Mouse (Mus musculus): ENCODE results near the gene Rarg.

The Rarg gene

DNA sequence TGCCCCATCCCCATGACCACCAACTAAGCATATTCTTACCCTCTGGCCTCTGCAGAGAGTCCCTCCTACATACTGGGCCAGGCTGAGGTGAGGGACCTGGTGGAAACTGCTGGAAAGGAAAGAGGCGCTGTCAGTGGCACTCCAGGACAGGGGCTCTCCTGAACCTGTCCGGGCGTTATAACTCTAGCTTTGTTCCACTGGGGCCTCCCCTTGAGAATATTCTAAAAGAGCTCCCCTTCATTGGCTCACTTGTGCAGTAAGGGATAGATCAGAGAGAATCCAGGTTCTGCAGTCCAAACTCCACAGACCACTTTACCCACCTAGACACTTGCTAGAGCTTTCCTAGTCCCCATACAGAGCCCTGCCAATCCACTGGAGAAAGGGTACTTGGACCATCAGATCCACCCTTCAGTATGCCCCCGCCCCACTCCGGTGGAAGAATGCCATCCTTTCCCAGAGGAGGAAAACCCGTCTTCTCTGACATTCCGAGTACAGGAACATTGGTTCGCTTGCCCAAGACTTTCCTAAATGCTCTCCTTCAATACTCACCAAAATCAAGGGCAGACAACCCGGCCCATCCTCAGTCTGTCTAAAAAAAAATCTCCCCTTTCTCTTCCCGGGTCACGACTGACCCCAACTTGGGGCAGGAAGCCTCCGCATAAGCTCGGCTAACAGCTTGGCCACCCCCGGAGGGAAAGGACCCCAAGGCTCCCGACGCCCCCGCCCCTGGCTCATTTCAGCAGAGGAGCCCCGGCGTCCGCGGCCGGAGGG, 701 bp downstream of the Rarg start:
- peak; percentile 57 for DNase-seq

GRCm38 (mm10) chr15:102255547-102256255, 1.6 kb downstream of the Rarg start:
- DNase-seq: peak; percentile 43

DNA sequence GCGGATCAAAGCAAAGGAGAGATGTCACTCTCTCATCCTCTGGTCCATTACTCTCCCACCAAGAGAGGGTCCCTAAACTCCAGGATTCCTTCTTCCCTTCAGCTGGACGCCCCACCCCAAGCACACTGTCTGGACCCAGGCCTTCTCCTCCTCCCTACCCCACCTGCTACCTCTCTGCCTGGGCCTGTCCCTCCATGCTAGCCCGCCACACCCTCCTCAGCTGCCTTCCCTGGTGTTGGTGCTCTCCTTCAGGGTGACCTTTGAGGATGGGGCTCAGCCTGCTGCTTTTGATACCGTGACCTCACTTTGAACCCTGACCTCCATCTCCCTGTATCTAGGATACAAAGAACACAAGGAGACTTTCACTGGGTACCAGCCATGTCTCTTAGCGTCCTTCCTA, 6.8 kb downstream of the Rarg start:
- no peak for DNase-seq

DNA sequence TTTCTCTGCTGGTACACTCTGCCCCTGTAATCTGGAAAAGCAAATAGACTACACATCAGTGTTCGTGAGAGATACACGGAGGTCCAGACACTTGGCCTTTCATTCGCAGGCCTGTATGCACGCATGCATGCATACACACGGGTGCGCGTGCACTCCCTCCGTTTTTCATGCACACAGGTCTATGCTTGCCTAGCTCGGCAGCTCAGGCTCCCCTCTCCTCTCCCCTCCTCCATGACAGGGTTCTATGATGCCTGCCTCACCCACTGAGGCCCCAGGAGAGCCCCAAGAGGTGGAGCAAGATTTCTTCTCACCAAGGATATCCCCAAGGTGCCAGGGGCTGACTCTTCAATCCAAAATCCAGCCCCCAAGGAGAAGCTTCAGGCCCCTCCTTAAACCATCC, 7.3 kb downstream of the Rarg start:
- no peak for DNase-seq

GRCm38 (mm10) chr15:102249251-102249691, 8.0 kb downstream of the Rarg start:
- DNase-seq: no peak

- DNase-seq: peak; percentile 42
Observed at GRCm38 (mm10) chr15:102248812-102249191, 8.5 kb downstream of the Rarg start.

DNA sequence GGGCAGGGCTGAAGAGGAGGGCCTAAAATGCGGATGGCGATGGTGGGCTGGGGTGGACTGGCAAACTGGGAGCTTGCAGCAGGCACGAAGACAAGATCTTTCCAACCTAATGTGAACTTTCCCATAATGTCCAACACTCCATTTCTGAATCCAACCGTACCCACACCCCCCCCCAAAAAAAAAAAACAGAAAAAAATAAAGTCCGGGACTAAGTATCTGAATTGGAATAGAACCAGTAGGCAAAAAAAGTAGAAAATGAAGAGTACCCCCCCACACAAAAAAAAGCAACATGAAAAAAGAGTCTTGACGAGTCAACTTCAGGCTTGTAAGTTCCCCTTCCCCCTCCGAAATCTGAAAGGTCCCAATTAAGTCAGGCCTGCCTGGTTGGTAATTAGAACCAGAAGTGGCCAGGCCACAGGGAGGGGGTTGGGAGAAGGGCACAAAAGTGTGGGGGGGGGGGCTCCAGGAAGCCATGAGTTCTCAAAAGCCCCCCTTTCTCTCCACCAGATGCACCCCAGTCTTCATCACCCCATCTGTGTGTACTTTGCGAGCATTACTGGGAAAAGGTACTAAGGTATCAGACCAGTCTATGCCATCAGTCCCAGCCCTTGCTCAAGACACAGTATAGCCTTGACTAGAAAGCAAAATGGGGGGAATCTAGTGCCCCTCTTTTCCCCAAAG, 9.0 kb downstream of the Rarg start:
- no peak for DNase-seq

DNA sequence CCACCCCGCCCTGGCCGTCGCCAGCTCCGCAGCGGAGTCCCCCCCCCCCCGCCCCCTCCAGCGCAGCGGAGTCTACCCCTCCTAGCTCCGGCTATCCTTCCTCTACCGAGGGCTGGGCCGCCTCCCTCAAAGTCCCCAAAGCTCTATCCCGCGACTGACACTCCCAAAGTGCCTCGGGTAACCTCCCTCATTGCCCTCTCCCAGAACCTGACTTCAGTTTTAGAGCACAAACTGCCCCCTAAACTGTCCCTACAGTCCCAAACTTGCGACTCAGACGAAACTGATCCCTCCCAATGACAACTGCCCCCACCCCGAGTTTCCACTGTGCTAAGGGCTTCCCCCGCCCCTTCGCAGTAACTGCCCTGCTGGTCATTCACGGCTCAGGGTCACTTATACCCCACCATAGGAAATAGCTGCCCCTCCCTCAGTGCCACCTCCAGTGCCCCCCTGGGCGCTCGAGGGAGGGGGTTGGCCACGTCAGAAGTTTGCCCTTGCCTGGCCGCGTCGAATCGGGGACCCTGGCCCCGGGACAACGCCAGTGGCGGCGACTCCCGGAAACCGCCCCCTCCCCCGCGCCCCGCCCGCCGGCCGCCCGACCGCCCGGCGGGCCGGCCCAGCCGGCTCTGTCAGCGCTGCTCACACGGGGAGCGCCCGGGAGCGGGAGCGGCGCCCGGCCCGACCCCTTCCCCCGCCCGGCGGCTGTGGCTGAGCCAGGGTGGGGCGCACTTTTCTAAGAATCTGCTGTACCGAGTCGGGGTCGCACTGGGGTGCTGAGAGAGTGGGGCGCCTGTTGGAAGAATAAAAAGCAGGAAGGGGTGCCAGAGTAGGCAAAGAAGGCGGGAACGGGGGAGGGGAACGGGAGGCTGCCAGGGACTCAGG, 9.8 kb downstream of the Rarg start:
- peak; percentile 67 for DNase-seq

GRCm38 (mm10) chr15:102246866-102247251, 10.5 kb downstream of the Rarg start:
- DNase-seq: peak; percentile 93

- DNase-seq: peak; percentile 82
Observed at GRCm38 (mm10) chr15:102245891-102246741, 11.2 kb downstream of the Rarg start.

- DNase-seq: no peak
Observed at GRCm38 (mm10) chr15:102245461-102245881, 11.8 kb downstream of the Rarg start.

- no peak for DNase-seq
Observed at GRCm38 (mm10) chr15:102244306-102245191, 12.8 kb downstream of the Rarg start.

DNA sequence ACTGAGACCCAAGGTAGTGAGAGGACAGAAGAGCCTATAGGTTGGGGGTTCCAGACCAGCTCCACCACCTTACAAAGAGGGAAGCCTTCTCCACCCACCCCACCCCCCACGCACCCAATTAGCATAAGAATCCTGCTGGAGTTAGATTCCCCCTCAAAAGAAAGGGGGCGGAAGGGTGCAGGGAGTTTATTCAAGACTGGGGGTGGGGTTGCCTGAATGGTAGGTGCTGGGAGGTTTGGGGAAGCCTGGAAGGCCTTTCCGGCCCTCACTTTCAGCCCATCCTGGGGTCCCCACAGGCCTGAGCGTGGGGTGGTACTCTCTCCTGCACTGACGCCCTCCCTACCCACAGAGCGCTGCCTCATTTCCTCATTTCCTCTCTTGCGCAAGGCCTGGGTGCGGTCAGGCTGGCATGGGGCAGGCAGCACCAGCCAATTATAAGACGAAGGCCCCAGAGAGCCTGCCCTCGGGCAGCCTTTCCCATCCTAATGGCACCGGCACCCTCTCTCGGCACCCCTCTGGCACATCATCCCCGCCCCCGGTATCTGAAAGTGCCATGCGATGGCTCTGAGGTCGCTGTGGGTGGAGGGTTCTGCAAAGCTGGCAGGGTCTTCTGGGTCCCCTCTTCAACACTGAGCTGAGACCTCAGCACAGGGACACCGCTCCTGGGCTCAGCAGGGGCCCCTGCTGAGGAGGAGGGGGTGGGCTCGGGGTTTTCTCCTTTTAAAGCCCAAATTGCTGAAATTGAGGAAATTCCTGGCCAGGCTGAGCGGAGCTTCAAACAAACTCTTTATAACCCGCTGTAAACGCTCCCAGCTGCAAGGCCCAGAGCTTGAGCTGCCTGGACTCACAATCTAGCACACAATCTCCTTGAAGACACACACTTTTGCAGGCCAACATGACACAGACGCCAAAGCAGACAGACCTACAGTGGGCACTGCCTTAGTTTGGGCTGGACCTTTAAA, 13.8 kb downstream of the Rarg start:
- DNase-seq: no peak

DNA sequence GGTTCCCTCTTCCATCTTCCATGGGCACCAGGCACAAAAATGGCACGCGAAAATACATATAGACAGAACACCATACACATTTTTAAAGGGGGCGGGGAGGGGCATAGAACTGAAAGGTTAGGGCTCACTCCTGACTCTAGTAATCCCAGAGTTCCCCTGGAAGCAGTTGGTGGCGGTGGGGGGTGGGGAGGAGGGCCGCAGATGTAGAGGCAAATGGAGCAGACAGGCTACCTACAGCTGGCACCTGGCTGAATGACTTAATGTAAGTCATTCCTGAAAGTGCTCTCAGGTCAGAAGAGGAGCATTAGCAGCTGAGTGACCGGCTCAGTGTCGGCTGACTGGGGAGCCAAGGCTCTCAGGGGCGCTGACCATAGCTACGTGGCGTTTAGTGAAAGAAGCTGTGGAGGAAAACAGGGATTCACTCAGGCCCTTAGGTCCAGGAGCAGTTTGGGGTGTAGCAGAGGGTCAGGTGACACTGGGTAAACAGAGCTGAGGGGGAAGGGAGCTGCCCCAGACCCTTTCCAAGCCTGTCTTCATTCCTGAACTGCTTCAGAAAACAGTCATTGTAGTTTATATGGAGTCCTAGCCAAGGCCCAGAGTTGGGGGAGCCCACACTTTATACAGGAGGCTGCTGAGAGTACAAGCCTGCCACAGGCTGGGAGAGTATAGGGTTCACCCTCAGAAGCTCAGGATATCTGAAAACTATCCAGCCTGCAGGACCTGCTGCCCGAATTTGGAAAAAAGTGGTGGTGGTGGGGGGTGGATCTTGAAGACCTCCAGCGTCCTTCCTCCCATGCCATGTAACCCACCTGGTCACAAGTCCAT, 14.7 kb downstream of the Rarg start:
- DNase-seq: no peak

DNA sequence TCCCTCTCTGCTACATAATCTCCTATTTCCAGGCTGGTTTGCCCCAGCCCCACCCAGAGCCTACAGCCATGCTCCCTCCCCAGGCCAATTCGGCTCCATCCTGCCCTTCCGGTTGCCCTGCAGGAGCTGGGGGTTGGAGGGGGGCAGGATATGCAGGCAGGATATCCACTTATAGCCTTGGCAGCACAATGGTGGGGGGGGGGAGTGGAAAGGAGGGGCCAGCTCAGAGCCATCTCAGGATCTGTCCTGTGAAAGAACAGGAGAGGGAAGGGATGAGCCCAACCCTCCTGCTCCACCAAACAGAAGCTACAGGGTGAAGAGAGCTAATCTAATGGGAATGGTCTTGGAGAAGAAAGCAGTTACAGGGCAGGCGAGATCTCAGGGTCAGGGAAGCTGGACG, 16.7 kb downstream of the Rarg start:
- no peak for DNase-seq

DNA sequence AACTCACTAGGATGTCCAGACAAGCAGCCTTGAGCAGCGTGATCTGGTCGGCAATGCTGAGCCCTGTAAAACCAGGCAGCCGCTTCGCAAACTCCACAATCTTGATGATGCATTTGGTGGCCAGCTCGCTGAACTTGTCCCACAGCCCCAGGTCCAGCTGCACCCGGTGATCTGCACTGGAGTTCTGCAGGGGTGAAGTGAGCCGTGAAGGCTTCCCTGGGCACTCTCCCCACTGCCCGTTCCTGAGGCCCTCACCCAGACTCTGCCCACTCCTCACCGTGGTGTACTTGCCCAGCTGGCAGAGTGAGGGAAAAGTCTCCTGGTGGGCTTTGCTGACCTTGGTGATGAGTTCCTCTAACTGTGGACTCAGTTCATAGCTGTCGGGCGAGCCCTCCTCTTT, 17.5 kb downstream of the Rarg start:
- no peak for DNase-seq

GRCm38 (mm10) chr15:102239260-102239590, 18.1 kb downstream of the Rarg start:
- DNase-seq: peak; percentile 78

DNA sequence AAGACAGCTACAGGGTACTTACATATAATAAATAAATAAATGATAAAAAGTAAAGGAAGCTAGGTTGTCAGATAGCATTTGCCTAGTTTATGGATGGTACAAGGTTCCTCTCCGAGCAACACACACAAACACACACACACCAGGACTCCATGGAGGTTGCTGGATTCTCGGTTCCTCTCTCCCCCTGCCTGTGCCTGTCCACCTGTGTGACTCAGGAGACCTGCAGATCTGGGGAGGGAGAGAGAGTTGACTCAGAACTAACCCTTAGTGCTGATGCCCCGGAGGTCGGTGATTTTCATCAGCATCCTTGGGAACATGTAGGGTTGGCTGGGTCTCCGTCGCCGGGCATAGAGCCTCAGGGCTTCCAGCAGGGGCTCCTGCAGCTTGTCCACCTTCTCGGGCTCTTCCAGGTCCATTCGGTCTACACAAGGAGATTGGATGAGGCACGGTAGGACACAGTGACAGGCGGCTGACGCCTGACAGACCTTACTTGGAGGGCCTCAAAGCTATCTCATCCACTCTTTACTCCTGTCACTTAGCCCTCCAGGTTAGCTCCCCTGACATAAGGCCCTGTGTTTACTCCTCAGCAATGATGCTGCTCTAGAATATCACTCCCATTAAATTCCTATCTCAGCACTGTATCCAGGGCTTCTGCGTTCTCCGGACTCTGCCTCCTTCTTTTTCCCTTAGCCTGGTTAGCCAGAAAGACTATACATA, 18.6 kb downstream of the Rarg start:
- DNase-seq: no peak
